Mouse (Mus musculus): ENCODE data around the gene Trim80. TPM values are rescaled to one million over a fixed set of nuclear protein-coding genes. Genes with fewer than 3 reads are reported as not detected.
"Not testable (repeated sequence)": the region's sequence is repeated elsewhere in the genome, so short reads cannot be mapped to it uniquely, and the experiment has no call there.

Trim80 gene
- total RNA-seq, 2 experiments from 2014 or later = not detected

GRCm38 (mm10) chr11:115491356-115492083, 51.2 kb downstream of the Trim80 start, which contains the start of gene Nt5c:
Gene Nt5c, minus strand, starts transcription at chr11:115491862.
- DNase-seq (ENCODE audit: low spot score in 2 of 2) = peak; percentile 83 to 88

- no peak for DNase-seq (ENCODE audit: low spot score in 2 of 2)
Measured at GRCm38 (mm10) chr11:115492387-115492786, 52.0 kb downstream of the Trim80 start.

GRCm38 (mm10) chr11:115496559-115496958, 56.2 kb downstream of the Trim80 start:
- DNase-seq (ENCODE audit: low spot score in 2 of 2) = not testable (repeated sequence)

Small RNA genes within 50 kb of the gene (microRNA-seq; reads per million reads assigned to microRNA genes)
- 0 reads per million in 2 experiments for gene Mir3968

Other genes with a start within 250 kb of the Trim80 start
- gene Grin2c, start 173.3 kb upstream of the Trim80 start, total RNA-seq (2021) = 10 to 100 TPM; 43.3 to 44.8 TPM
- 10 to 100 TPM; 19.0 to 19.9 TPM for gene Fdxr, start 163.5 kb upstream of the Trim80 start, total RNA-seq (2021)
- 10 to 100 TPM; 16.7 to 17.3 TPM for gene Fads6, start 142.9 kb upstream of the Trim80 start, total RNA-seq (2021)
- 1 to 10 TPM in 1 of 2 experiments, under 1 TPM in 1; 0.20 to 1.0 TPM for gene Otop2, start 133.4 kb upstream of the Trim80 start, total RNA-seq (2021)
- gene Ush1g, start 118.5 kb upstream of the Trim80 start, total RNA-seq (2021) = under 1 TPM; 0.66 to 0.79 TPM
- under 1 TPM in 1 of 2 experiments, not detected in 1; 0.22 TPM for gene Otop3, start 105.8 kb upstream of the Trim80 start, total RNA-seq (2021)
- gene Hid1, start 72.8 kb upstream of the Trim80 start, total RNA-seq (2021) = 100 to 1,000 TPM; 110 to 115 TPM
- gene Cdr2l, start 58.6 kb upstream of the Trim80 start, total RNA-seq (2021) = 10 to 100 TPM; 29.7 to 30.6 TPM
- gene Mrpl58, start 36.8 kb upstream of the Trim80 start, total RNA-seq (2021) = 100 to 1,000 TPM in 1 of 2 experiments, 10 to 100 TPM in 1; 97.7 to 102 TPM
- gene Atp5h, start 20.6 kb upstream of the Trim80 start, total RNA-seq (2021) = 100 to 1,000 TPM; 468 to 483 TPM
- 10 to 100 TPM; 81.5 to 82.2 TPM for gene Kctd2, start 20.4 kb upstream of the Trim80 start, total RNA-seq (2021)
- not detected for gene Slc16a5, start 21.9 kb downstream of the Trim80 start, total RNA-seq (2021)
- gene Armc7, start 35.1 kb downstream of the Trim80 start, total RNA-seq (2021) = 10 to 100 TPM; 11.4 to 13.8 TPM
- 10 to 100 TPM; 66.5 to 66.8 TPM for gene Nt5c, start 51.3 kb downstream of the Trim80 start, total RNA-seq (2021)
- 100 to 1,000 TPM; 136 to 139 TPM for gene Jpt1, start 73.8 kb downstream of the Trim80 start, total RNA-seq (2021)
- gene Sumo2, start 95.7 kb downstream of the Trim80 start, total RNA-seq (2021) = 100 to 1,000 TPM; 307 to 316 TPM
- 10 to 100 TPM; 46.8 to 48.6 TPM for gene Nup85, start 123.9 kb downstream of the Trim80 start, total RNA-seq (2021)
- gene Mrps7, start 163.4 kb downstream of the Trim80 start, total RNA-seq (2021) = 10 to 100 TPM; 49.0 to 50.1 TPM
- 10 to 100 TPM; 68.6 to 73.5 TPM for gene Gga3, start 163.5 kb downstream of the Trim80 start, total RNA-seq (2021)
- 10 to 100 TPM; 18.9 to 19.4 TPM for gene Mif4gd, start 172.4 kb downstream of the Trim80 start, total RNA-seq (2021)
- 10 to 100 TPM; 59.2 to 61.9 TPM for gene Slc25a19, start 187.8 kb downstream of the Trim80 start, total RNA-seq (2021)